Mouse (Mus musculus) liver, postnatal 0 days (tissue): ENCODE data around the gene Tmem266.

Experiments used
- CTCF ChIP-seq: sonication (generic); IDR thresholded peaks from 2 replicates; pipeline ENCODE4 v1.5.1; 2016; ENCODE audit warnings: antibody characterized with exemption, low read depth
- EP300 ChIP-seq: IDR thresholded peaks from 2 replicates; pipeline ENCODE4 v1.6.1; 2016; ENCODE audit warnings: antibody characterized with exemption, low read depth, mild to moderate bottlenecking

DNA sequence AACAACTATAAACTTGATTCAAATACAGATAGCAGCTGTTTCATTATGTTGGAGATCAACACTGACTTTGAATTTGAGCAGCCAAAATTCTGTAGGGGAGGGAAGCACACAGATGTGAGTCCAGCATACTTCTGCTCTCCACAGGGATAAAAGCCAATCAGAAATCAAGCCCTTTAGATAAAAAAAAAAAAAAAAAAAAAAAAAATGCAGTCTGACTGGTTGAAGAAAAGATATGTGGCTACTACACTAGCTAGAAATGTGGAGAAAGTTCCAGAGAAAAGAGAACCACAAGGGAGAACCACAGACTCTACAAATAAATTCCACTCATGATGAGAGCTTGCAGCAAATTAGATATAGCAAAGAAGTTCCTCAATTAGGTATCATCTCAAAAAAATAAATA lies 152.0 kb downstream of the Tmem266 start:
- TF ChIP-seq CTCF (no peak), EP300 (no peak)
